ENCODE assay signal across 17 mouse cellular contexts in genomic region chr5:112786788-112787187, GRCm38 (mm10).
"Had no signal": no experiment of that assay in that cellular context is flagged by ENCODE, and none has a peak within 500 bp of the region (broad histone marks: within the 10 kb centered on the region; RNA-seq: fewer than 3 reads in every experiment).

No protein-coding gene starts in this region.

- DNase-seq: gastrocnemius, adult 2 months; gastrocnemius, postnatal 10 days; gastrocnemius, postnatal 25 days; heart, adult 18-20 months; heart, postnatal 10 days; heart, postnatal 4 days; kidney, adult 18-20 months; kidney, adult 8-10 months; kidney, postnatal 10 days; kidney, postnatal 25 days; kidney, postnatal 4 days; liver; liver, embryonic 13.5 days had no signal

- ATAC-seq: hindbrain, embryonic 16.5 days; inflammation-experienced regulatory T-cells, adult 6 months; intestine, embryonic 15.5 days; intestine, postnatal 0 days had no signal
